10 mouse cellular contexts compared by ENCODE assay signal in the genomic region with DNA sequence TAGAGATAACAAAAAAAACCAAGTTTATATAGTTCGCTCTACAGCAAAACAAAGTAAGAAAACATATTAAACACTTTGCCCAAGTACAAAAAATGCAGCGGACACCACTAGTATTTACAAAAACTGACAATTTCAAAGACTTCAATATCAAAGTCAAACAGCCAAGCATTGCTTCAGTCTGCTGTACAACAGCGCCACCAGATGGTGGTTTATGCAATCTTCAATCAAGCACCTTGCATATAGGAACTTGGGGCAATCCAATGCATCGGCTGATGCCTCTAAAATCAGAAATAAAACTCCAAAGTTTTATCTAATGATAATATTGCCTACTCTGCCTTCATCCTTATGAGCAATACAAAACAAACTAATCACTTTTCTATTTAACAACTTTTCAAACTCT. TPM values are rescaled to one million over a fixed set of nuclear protein-coding genes. Genes with fewer than 3 reads are reported as not detected.
DNase-seq lines count a peak whose midpoint lies in the region; ATAC-seq and TF ChIP-seq lines count a peak whose summit lies in the region.
"Had no signal": no experiment of that assay in that cellular context is flagged by ENCODE, and none has a peak within 500 bp of the region (broad histone marks: within the 10 kb centered on the region; RNA-seq: fewer than 3 reads in every experiment).

No protein-coding gene starts in this region.

- H3K9me3 ChIP-seq in liver, embryonic 11.5 days (ENCODE audit: control insufficient read depth, low read length): no peaks in the 10 kb centered on the region
- H3K9me3 ChIP-seq: heart, embryonic 13.5 days; neural tube, embryonic 12.5 days had no signal

- no peak overlapping the region for H3K4me2 ChIP-seq in liver, embryonic 11.5 days
- H3K4me2 ChIP-seq: heart, embryonic 13.5 days; neural tube, embryonic 12.5 days had no signal

- H3K36me3 ChIP-seq in liver, adult 2 months (ENCODE audit: control insufficient read depth, insufficient read depth, low read length): peaks cover 6% of the 10 kb centered on the region
- peaks cover 1% of the 10 kb centered on the region; the same call in 1 of the 2 replicates for H3K36me3 ChIP-seq in liver, embryonic 11.5 days (ENCODE audit: control insufficient read depth, insufficient read depth, low read length)
- H3K36me3 ChIP-seq: neural tube, embryonic 12.5 days had no signal

- no peak for TF ChIP-seq POLR2A in liver, adult 2 months (IDR thresholded peaks at IDR 0.05; ENCODE audit: extremely low read depth, insufficient read depth, low read length)

- no peaks in the 10 kb centered on the region; the same call in 1 of the 2 replicates for H3K79me2 ChIP-seq in liver, adult 2 months (ENCODE audit: control insufficient read depth, insufficient read depth, low read length)

- 0 out of 2 replicates have a peak, but pooled peaks have one; percentile 14 for TF ChIP-seq CTCF in liver, adult 2 months (IDR thresholded peaks at IDR 0.05; ENCODE audit: low read depth, low read length)

- peak; percentile 45 for DNase-seq in liver, adult 2 months (ENCODE audit: extremely low read depth, low read depth, low spot score)
- no peak for DNase-seq in liver, embryonic 11.5 days (ENCODE audit: low spot score)
- DNase-seq in NIH3T3 (ENCODE audit: low read depth): peak; percentile 86
- DNase-seq in cerebellum, adult 9-10 months: peak; percentile 19
- DNase-seq in gastrocnemius, postnatal 4 days (ENCODE audit: low spot score in 2 of 2): peak; percentile 17 to 20
- peak; percentile 15 to 24 for DNase-seq in left cerebral cortex, postnatal 36 days (ENCODE audit: low spot score in 2 of 2)
- DNase-seq in retina, embryonic 14.5 days (ENCODE audit: low spot score): peak; percentile 80
- no peak for DNase-seq in urinary bladder, adult 18-20 months (ENCODE audit: low spot score in 2 of 2)

- no peaks in the 10 kb centered on the region for H3K4me1 ChIP-seq in liver, adult 2 months (ENCODE audit: control insufficient read depth, insufficient read depth, low read length)
- H3K4me1 ChIP-seq in liver, embryonic 11.5 days (replicated peaks; ENCODE audit: control insufficient read depth, insufficient read depth, low read length): no peaks in the 10 kb centered on the region
- H3K4me1 ChIP-seq: heart, embryonic 13.5 days; neural tube, embryonic 12.5 days had no signal

- no peak overlapping the region for H3K9ac ChIP-seq in liver, adult 2 months (ENCODE audit: low read depth, low read length)
- no peak overlapping the region for H3K9ac ChIP-seq in liver, embryonic 11.5 days (ENCODE audit: low read depth, low read length)
- H3K9ac ChIP-seq: heart, embryonic 13.5 days; neural tube, embryonic 12.5 days had no signal

- H3K27me3 ChIP-seq in liver, adult 2 months (ENCODE audit: control insufficient read depth, insufficient read depth, low read length): no peaks in the 10 kb centered on the region
- H3K27me3 ChIP-seq in liver, embryonic 11.5 days (replicated peaks; ENCODE audit: control insufficient read depth, insufficient read depth, low read length): no peaks in the 10 kb centered on the region
- H3K27me3 ChIP-seq: heart, embryonic 13.5 days; neural tube, embryonic 12.5 days had no signal

- H3K27ac ChIP-seq in liver, adult 2 months (replicated peaks; ENCODE audit: insufficient read depth, low read depth, low read length): no peak overlapping the region
- no peak overlapping the region for H3K27ac ChIP-seq in liver, embryonic 11.5 days (ENCODE audit: low read depth, low read length)
- H3K27ac ChIP-seq: heart, embryonic 13.5 days; neural tube, embryonic 12.5 days had no signal

- no peak for ATAC-seq in liver, embryonic 11.5 days (replicated peaks; ENCODE audit: low FRiP score)

- H3K4me3 ChIP-seq in liver, adult 2 months (ENCODE audit: insufficient read depth, low read depth, low read length): no peak overlapping the region
- no peak overlapping the region for H3K4me3 ChIP-seq in liver, embryonic 11.5 days (ENCODE audit: low read depth, low read length)
- H3K4me3 ChIP-seq: heart, embryonic 13.5 days; neural tube, embryonic 12.5 days had no signal

- 70% methylated on average over 4 of the region's 4 CpGs for WGBS in liver, adult 2 months
- 71% methylated on average over 4 of the region's 4 CpGs for WGBS in liver, embryonic 11.5 days

- intact Hi-C loops in left cerebral cortex, postnatal 36 days (cut with DNase I): no loop called here

RNA-seq across cellular contexts. Expression of gene Gm10306, which starts 38.7 kb away (rescaled TPM):
- not detected in 2 replicates for total RNA-seq in liver, adult 2 months (2014; rRNA removed)
- not detected in 2 replicates for polyA plus RNA-seq in liver, adult 2 months (2012; rRNA removed)
- polyA plus RNA-seq in liver, embryonic 11.5 days (2014; fragmentation: Nextera tagmentation; extraction: Ambion mirVana): not detected in 2 replicates
- not detected for total RNA-seq in gastrocnemius, postnatal 4 days (2021)
- under 1 TPM in 1 of 2 experiments, not detected in 1; 0.67 TPM for total RNA-seq in left cerebral cortex, postnatal 36 days (2021)
- polyA plus RNA-seq: heart, embryonic 13.5 days; neural tube, embryonic 12.5 days had no signal

RNA-seq across cellular contexts. Expression of gene Caap1, which starts 39.0 kb away (rescaled TPM):
- total RNA-seq in liver, adult 2 months (2014; rRNA removed): 5.3 and 5.8 TPM in 2 replicates
- polyA plus RNA-seq in liver, adult 2 months (2012; rRNA removed): 1.4 and 1.8 TPM in 2 replicates
- polyA plus RNA-seq in liver, embryonic 11.5 days (2014; fragmentation: Nextera tagmentation; extraction: Ambion mirVana): 24.2 TPM in 2 replicates
- total RNA-seq in gastrocnemius, postnatal 4 days (2021): 1 to 10 TPM; 6.2 to 6.4 TPM
- 10 to 100 TPM in 1 of 2 experiments, 1 to 10 TPM in 1; 8.8 to 11.0 TPM for total RNA-seq in left cerebral cortex, postnatal 36 days (2021)

Comparison
In these comparisons a context has a peak if more than half of its experiments do, and no peak if none do; other contexts are left out.
1. DNase-seq: peak in liver, adult 2 months (single experiment), NIH3T3 (single experiment), cerebellum, adult 9-10 months (single experiment), gastrocnemius, postnatal 4 days (2 of 2), left cerebral cortex, postnatal 36 days (2 of 2) and retina, embryonic 14.5 days (single experiment); none in liver, embryonic 11.5 days (single experiment) and urinary bladder, adult 18-20 months (0 of 2).